Mouse (Mus musculus) heart, postnatal 0 days (tissue): ENCODE results near the gene Zfp36l2.

Experiments
- CTCF ChIP-seq: IDR thresholded peaks from 2 replicates; pipeline ENCODE4 v1.5.1; 2016; ENCODE audit warnings: antibody characterized with exemption, control low read depth, low read depth
- EP300 ChIP-seq: IDR thresholded peaks from 2 replicates; pipeline ENCODE4 v1.6.1; 2016; ENCODE audit warnings: antibody characterized with exemption, low read depth

- no peak for TF ChIP-seq CTCF
- no peak for TF ChIP-seq EP300
Observed at GRCm38 (mm10) chr17:84137393-84138171, 50.2 kb downstream of the Zfp36l2 start.
